Mouse (Mus musculus) mesoderm, embryonic 11.5 days (tissue): Measurements from ENCODE around the gene Spatc1l.

Source experiments
- DNase-seq: peaks from one replicate; pipeline ENCODE4 v3.0.0-alpha.2; 2012; ENCODE audit warnings: low read depth, low spot score

Gene Spatc1l

GRCm38 (mm10) chr10:76596338-76596737 is 34.3 kb downstream of the Spatc1l start:
- DNase-seq, result no peak

GRCm38 (mm10) chr10:76602690-76603089 is 40.6 kb downstream of the Spatc1l start:
- DNase-seq, result no peak

DNA sequence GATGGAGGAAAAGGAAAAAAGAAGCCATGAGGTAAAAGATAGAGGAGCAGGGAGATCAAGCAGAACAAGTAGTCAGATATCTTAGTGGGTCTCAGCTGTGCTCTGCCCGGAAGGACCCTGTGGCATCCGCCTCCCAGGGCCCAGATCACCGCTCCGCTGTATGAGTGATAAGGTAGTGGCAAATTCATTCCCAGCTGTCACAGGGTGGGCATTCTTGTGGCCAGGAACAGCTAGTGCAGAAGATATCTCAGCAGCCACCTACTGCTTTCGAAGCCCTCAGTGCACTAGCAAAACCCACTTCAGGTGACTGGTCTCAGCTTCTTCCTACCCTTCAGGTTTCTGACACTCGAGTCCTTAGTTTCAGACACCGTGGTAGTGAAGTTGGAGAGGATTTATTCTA is 50.4 kb downstream of the Spatc1l start:
- DNase-seq, result no peak
